Mouse (Mus musculus): Measurements from ENCODE around the gene Gm20458. TPM values are rescaled to one million over a fixed set of nuclear protein-coding genes. Genes with fewer than 3 reads are reported as not detected.

Gene Gm20458
- polyA plus RNA-seq, 1 experiment from 2014 or later: 6.5 TPM

- H3K4me3 ChIP-seq: no peak overlapping the region
- no peaks in the 10 kb centered on the region for H3K4me1 ChIP-seq
- no peak overlapping the region for H3K27ac ChIP-seq
- WGBS: 80% methylated on average over 3 of the region's 3 CpGs
- H3K27me3 ChIP-seq (replicated peaks): no peaks in the 10 kb centered on the region
- ATAC-seq (ENCODE audit: low FRiP score, low read depth): no peak
- no peak overlapping the region for H3K9ac ChIP-seq
- no peaks in the 10 kb centered on the region for H3K36me3 ChIP-seq
- H3K4me2 ChIP-seq (replicated peaks): no peak overlapping the region
- no peaks in the 10 kb centered on the region for H3K9me3 ChIP-seq
These were observed 54.1 kb downstream of the Gm20458 start for GRCm38 (mm10) chr2:164514916-164515315.

GRCm38 (mm10) chr2:164515897-164516296 lies 55.1 kb downstream of the Gm20458 start:
- no peaks in the 10 kb centered on the region for H3K9me3 ChIP-seq
- H3K36me3 ChIP-seq: no peaks in the 10 kb centered on the region
- no peak overlapping the region for H3K4me2 ChIP-seq (replicated peaks)
- no peak for ATAC-seq (ENCODE audit: low FRiP score, low read depth)
- no peak overlapping the region for H3K4me3 ChIP-seq
- H3K27ac ChIP-seq: no peak overlapping the region
- H3K27me3 ChIP-seq (replicated peaks): no peaks in the 10 kb centered on the region
- H3K9ac ChIP-seq: no peak overlapping the region
- no peaks in the 10 kb centered on the region for H3K4me1 ChIP-seq
- 76% methylated on average over 9 of the region's 9 CpGs for WGBS

GRCm38 (mm10) chr2:164516592-164516991 lies 55.8 kb downstream of the Gm20458 start:
- H3K9me3 ChIP-seq: no peaks in the 10 kb centered on the region
- ATAC-seq (ENCODE audit: low FRiP score, low read depth): no peak
- H3K4me1 ChIP-seq: no peaks in the 10 kb centered on the region
- 0 out of 2 replicates have a peak, but pooled peaks cover 1% of the 10 kb centered on the region for H3K27me3 ChIP-seq (replicated peaks)
- no peak overlapping the region for H3K27ac ChIP-seq
- no peak overlapping the region for H3K4me3 ChIP-seq
- no peaks in the 10 kb centered on the region for H3K36me3 ChIP-seq
- no peak overlapping the region for H3K9ac ChIP-seq
- H3K4me2 ChIP-seq (replicated peaks): no peak overlapping the region
- WGBS: 89% methylated on average over 11 of the region's 11 CpGs

- no peak for ATAC-seq (ENCODE audit: low FRiP score, low read depth)
- WGBS: 31% methylated on average over 10 of the region's 10 CpGs
- Histone ChIP-seq H3K36me3 (no peaks in the 10 kb centered on the region), H3K9me3 (no peaks in the 10 kb centered on the region), H3K27ac (no peak overlapping the region), H3K27me3 (replicated peaks) (peaks cover 7% of the 10 kb centered on the region; the same call in 1 of the 2 replicates), H3K4me1 (no peaks in the 10 kb centered on the region), H3K9ac (no peak overlapping the region), H3K4me3 (no peak overlapping the region), H3K4me2 (replicated peaks) (no peak overlapping the region)
These were observed 56.9 kb downstream of the Gm20458 start for GRCm38 (mm10) chr2:164517485-164518221.

- Histone ChIP-seq H3K27ac (no peak overlapping the region), H3K4me3 (no peak overlapping the region), H3K9ac (no peak overlapping the region), H3K4me2 (replicated peaks) (no peak overlapping the region), H3K9me3 (no peaks in the 10 kb centered on the region), H3K36me3 (no peaks in the 10 kb centered on the region), H3K27me3 (replicated peaks) (peaks cover 7% of the 10 kb centered on the region; the same call in 1 of the 2 replicates), H3K4me1 (no peaks in the 10 kb centered on the region)
- ATAC-seq (ENCODE audit: low FRiP score, low read depth): no peak
- WGBS: 65% methylated on average over 11 of the region's 11 CpGs
These were observed 57.8 kb downstream of the Gm20458 start for GRCm38 (mm10) chr2:164518266-164519170.

- H3K9me3 ChIP-seq: no peaks in the 10 kb centered on the region
- no peak for ATAC-seq (ENCODE audit: low FRiP score, low read depth)
- peaks cover 7% of the 10 kb centered on the region; the same call in 1 of the 2 replicates for H3K27me3 ChIP-seq (replicated peaks)
- no peaks in the 10 kb centered on the region for H3K4me1 ChIP-seq
- no peak overlapping the region for H3K27ac ChIP-seq
- H3K36me3 ChIP-seq: no peaks in the 10 kb centered on the region
- WGBS: 45% methylated on average over 6 of the region's 6 CpGs
- H3K4me3 ChIP-seq: no peak overlapping the region
- no peak overlapping the region for H3K9ac ChIP-seq
- H3K4me2 ChIP-seq (replicated peaks): no peak overlapping the region
These were observed 58.4 kb downstream of the Gm20458 start for GRCm38 (mm10) chr2:164519171-164519526.

GRCm38 (mm10) chr2:164520782-164521181 lies 60.0 kb downstream of the Gm20458 start:
- H3K36me3 ChIP-seq: no peaks in the 10 kb centered on the region
- H3K9me3 ChIP-seq: no peaks in the 10 kb centered on the region
- peaks cover 7% of the 10 kb centered on the region; the same call in 1 of the 2 replicates for H3K27me3 ChIP-seq (replicated peaks)
- H3K27ac ChIP-seq: no peak overlapping the region
- no peak overlapping the region for H3K4me2 ChIP-seq (replicated peaks)
- WGBS: 6% methylated on average over 3 of the region's 3 CpGs
- H3K4me1 ChIP-seq: no peaks in the 10 kb centered on the region
- H3K9ac ChIP-seq: no peak overlapping the region
- no peak overlapping the region for H3K4me3 ChIP-seq
- no peak for ATAC-seq (ENCODE audit: low FRiP score, low read depth)

- Histone ChIP-seq H3K27ac (no peak overlapping the region), H3K4me1 (no peaks in the 10 kb centered on the region), H3K36me3 (no peaks in the 10 kb centered on the region), H3K27me3 (replicated peaks) (peaks cover 7% of the 10 kb centered on the region; the same call in 1 of the 2 replicates), H3K9me3 (peaks cover 4% of the 10 kb centered on the region; the same call in 1 of the 2 replicates), H3K4me2 (replicated peaks) (no peak overlapping the region), H3K4me3 (no peak overlapping the region), H3K9ac (no peak overlapping the region)
- no peak for ATAC-seq (ENCODE audit: low FRiP score, low read depth)
- WGBS: 18% methylated on average over 11 of the region's 11 CpGs
These were observed 61.1 kb downstream of the Gm20458 start for GRCm38 (mm10) chr2:164521841-164522240.

GRCm38 (mm10) chr2:164522280-164522679 lies 61.5 kb downstream of the Gm20458 start:
- Histone ChIP-seq H3K4me3 (no peak overlapping the region), H3K27me3 (replicated peaks) (peaks cover 7% of the 10 kb centered on the region; the same call in 1 of the 2 replicates), H3K4me2 (replicated peaks) (no peak overlapping the region), H3K36me3 (no peaks in the 10 kb centered on the region), H3K4me1 (no peaks in the 10 kb centered on the region), H3K9ac (no peak overlapping the region), H3K9me3 (peaks cover 7% of the 10 kb centered on the region; the same call in 1 of the 2 replicates), H3K27ac (no peak overlapping the region)
- WGBS: 39% methylated on average over 8 of the region's 8 CpGs
- no peak for ATAC-seq (ENCODE audit: low FRiP score, low read depth)

GRCm38 (mm10) chr2:164523301-164523773 lies 62.6 kb downstream of the Gm20458 start:
- H3K9ac ChIP-seq: no peak overlapping the region
- ATAC-seq (ENCODE audit: low FRiP score, low read depth): no peak

GRCm38 (mm10) chr2:164528557-164528956 lies 67.8 kb downstream of the Gm20458 start:
- Histone ChIP-seq H3K9me3 (peaks cover 7% of the 10 kb centered on the region; the same call in 1 of the 2 replicates), H3K9ac (no peak overlapping the region), H3K36me3 (no peaks in the 10 kb centered on the region), H3K4me3 (no peak overlapping the region), H3K4me2 (replicated peaks) (no peak overlapping the region), H3K27ac (no peak overlapping the region), H3K27me3 (replicated peaks) (no peaks in the 10 kb centered on the region), H3K4me1 (no peaks in the 10 kb centered on the region)
- ATAC-seq (ENCODE audit: low FRiP score, low read depth): no peak
- WGBS: 70% methylated on average over 5 of the region's 5 CpGs

More at GRCm38 (mm10) chr2:164523301-164523773, 62.6 kb downstream of the Gm20458 start:
- Histone ChIP-seq H3K4me3 (no peak overlapping the region), H3K27ac (no peak overlapping the region), H3K36me3 (no peaks in the 10 kb centered on the region), H3K9me3 (peaks cover 7% of the 10 kb centered on the region; the same call in 1 of the 2 replicates), H3K27me3 (replicated peaks) (peaks cover 7% of the 10 kb centered on the region; the same call in 1 of the 2 replicates), H3K4me1 (no peaks in the 10 kb centered on the region), H3K4me2 (replicated peaks) (no peak overlapping the region)
- WGBS: 82% methylated on average over 10 of the region's 10 CpGs

- Histone ChIP-seq H3K4me1 (no peaks in the 10 kb centered on the region), H3K4me3 (no peak overlapping the region), H3K4me2 (replicated peaks) (no peak overlapping the region), H3K27me3 (replicated peaks) (no peaks in the 10 kb centered on the region), H3K36me3 (no peaks in the 10 kb centered on the region), H3K9ac (no peak overlapping the region), H3K27ac (no peak overlapping the region), H3K9me3 (peaks cover 7% of the 10 kb centered on the region; the same call in 1 of the 2 replicates)
- no peak for ATAC-seq (ENCODE audit: low FRiP score, low read depth)
- 6% methylated on average over 3 of the region's 3 CpGs for WGBS
These were observed 70.4 kb downstream of the Gm20458 start for GRCm38 (mm10) chr2:164531169-164531568.

All from neural tube, embryonic 12.5 days (tissue).